Mouse (Mus musculus): Measurements from ENCODE around the gene Il17f.
"Not testable (repeated sequence)": the region's sequence is repeated elsewhere in the genome, so short reads cannot be mapped to it uniquely, and the experiment has no call there.

Il17f gene

GRCm38 (mm10) chr1:20790517-20790916, at the start of gene Il17f:
Il17f (minus strand) TSS chr1:20790617.
- not testable (repeated sequence) for DNase-seq (ENCODE audit: low read depth, low spot score)

GRCm38 (mm10) chr1:20839911-20840310, 49.5 kb upstream of the Il17f start:
- DNase-seq (ENCODE audit: low read depth, low spot score): no peak

GRCm38 (mm10) chr1:20836551-20837125, 46.2 kb upstream of the Il17f start:
- DNase-seq (ENCODE audit: low read depth, low spot score): no peak

GRCm38 (mm10) chr1:20833141-20833511, 42.7 kb upstream of the Il17f start:
- DNase-seq (ENCODE audit: low read depth, low spot score): no peak

- DNase-seq (ENCODE audit: low read depth, low spot score): no peak
Observed at GRCm38 (mm10) chr1:20832473-20833140, 42.2 kb upstream of the Il17f start.

GRCm38 (mm10) chr1:20830546-20830945, 40.1 kb upstream of the Il17f start:
- no peak for DNase-seq (ENCODE audit: low read depth, low spot score)

GRCm38 (mm10) chr1:20828061-20828460, 37.6 kb upstream of the Il17f start:
- DNase-seq (ENCODE audit: low read depth, low spot score): no peak

GRCm38 (mm10) chr1:20825036-20825435, 34.6 kb upstream of the Il17f start:
- DNase-seq (ENCODE audit: low read depth, low spot score): no peak

GRCm38 (mm10) chr1:20823906-20824305, 33.5 kb upstream of the Il17f start:
- no peak for DNase-seq (ENCODE audit: low read depth, low spot score)

- DNase-seq (ENCODE audit: low read depth, low spot score): no peak
Observed at GRCm38 (mm10) chr1:20823471-20823870, 33.1 kb upstream of the Il17f start.

GRCm38 (mm10) chr1:20820959-20821358, 30.5 kb upstream of the Il17f start:
- DNase-seq (ENCODE audit: low read depth, low spot score): no peak

- DNase-seq (ENCODE audit: low read depth, low spot score): peak; percentile 97
Observed at GRCm38 (mm10) chr1:20819771-20820605, 29.6 kb upstream of the Il17f start, which contains the start of gene Mcm3. Mcm3 (minus strand) TSS chr1:20820312.

- no peak for DNase-seq (ENCODE audit: low read depth, low spot score)
Observed at GRCm38 (mm10) chr1:20817596-20817995, 27.2 kb upstream of the Il17f start.

- no peak for DNase-seq (ENCODE audit: low read depth, low spot score)
Observed at GRCm38 (mm10) chr1:20817172-20817571, 26.8 kb upstream of the Il17f start.

- no peak for DNase-seq (ENCODE audit: low read depth, low spot score)
Observed at GRCm38 (mm10) chr1:20814521-20814920, 24.1 kb upstream of the Il17f start.

GRCm38 (mm10) chr1:20804526-20804925, 14.1 kb upstream of the Il17f start:
- DNase-seq (ENCODE audit: low read depth, low spot score): no peak

GRCm38 (mm10) chr1:20801682-20802390, 11.4 kb upstream of the Il17f start:
- DNase-seq (ENCODE audit: low read depth, low spot score): peak; percentile 63

- DNase-seq (ENCODE audit: low read depth, low spot score): no peak
Observed at GRCm38 (mm10) chr1:20801275-20801674, 10.9 kb upstream of the Il17f start.

GRCm38 (mm10) chr1:20795178-20795577, 4.8 kb upstream of the Il17f start:
- DNase-seq (ENCODE audit: low read depth, low spot score): no peak

GRCm38 (mm10) chr1:20794760-20795159, 4.3 kb upstream of the Il17f start:
- no peak for DNase-seq (ENCODE audit: low read depth, low spot score)

GRCm38 (mm10) chr1:20791414-20791813, 997 bp upstream of the Il17f start:
- no peak for DNase-seq (ENCODE audit: low read depth, low spot score)

GRCm38 (mm10) chr1:20788419-20788818, 2.0 kb downstream of the Il17f start:
- no peak for DNase-seq (ENCODE audit: low read depth, low spot score)
